Mouse (Mus musculus) heart, embryonic 12.5 days (tissue): ENCODE results near the gene Negr1. TPM values are rescaled to one million over a fixed set of nuclear protein-coding genes. Genes with fewer than 3 reads are reported as not detected.
"Not testable (repeated sequence)": the region's sequence is repeated elsewhere in the genome, so short reads cannot be mapped to it uniquely, and the experiment has no call there.

ENCODE experiments used
- ATAC-seq: fragments of 200-750 bp; cut with Nextera tagmentation; 2 replicates; pipeline ENCODE4 v1.8.0; 2017; ENCODE audit warnings: moderate TSS enrichment, moderate library complexity; ENCODE audit not compliant: insufficient number of reproducible peaks, low FRiP score
- H3K27ac ChIP-seq: fragments of 300-500 bp; sonication (generic); 2 replicates; pipeline ENCODE4 v1.5.1; 2016; ENCODE audit warnings: mild to moderate bottlenecking, moderate library complexity; ENCODE audit not compliant: poor library complexity, severe bottlenecking
- H3K27me3 ChIP-seq: fragments of 300-500 bp; sonication (generic); replicated peaks from 2 replicates; pipeline ENCODE4 v1.6.1; 2016; ENCODE audit warnings: mild to moderate bottlenecking, moderate library complexity
- H3K36me3 ChIP-seq: fragments of 300-500 bp; sonication (generic); 2 replicates; pipeline ENCODE4 v1.6.1; 2016; ENCODE audit warnings: mild to moderate bottlenecking, moderate library complexity
- H3K4me1 ChIP-seq: fragments of 300-500 bp; sonication (generic); replicated peaks from 2 replicates; pipeline ENCODE4 v1.6.1; 2016; ENCODE audit warnings: mild to moderate bottlenecking
- H3K4me2 ChIP-seq: fragments of 300-500 bp; sonication (generic); 2 replicates; pipeline ENCODE4 v1.6.1; 2016; ENCODE audit warnings: mild to moderate bottlenecking, moderate library complexity
- H3K4me3 ChIP-seq: fragments of 300-500 bp; sonication (generic); 2 replicates; pipeline ENCODE4 v1.5.1; 2016; ENCODE audit warnings: mild to moderate bottlenecking
- H3K9ac ChIP-seq: fragments of 300-500 bp; sonication (generic); 2 replicates; pipeline ENCODE4 v1.6.1; 2016; ENCODE audit warnings: mild to moderate bottlenecking, moderate library complexity
- H3K9me3 ChIP-seq: fragments of 300-500 bp; sonication (generic); replicated peaks from 2 replicates; pipeline ENCODE4 v1.6.1; 2016; ENCODE audit warnings: mild to moderate bottlenecking, moderate library complexity
- WGBS: fragments of 180-500 bp; shearing (Covaris S2); methylation state at CpG from one replicate; pipeline ENCODE4 v1.1.7; 2016; 5-methylcytosine and 5-hydroxymethylcytosine counted together
- polyA plus RNA-seq: library from polyadenylated mRNA; unstranded; fragments of >200 nt; fragmentation: Nextera tagmentation; extraction: Ambion mirVana; gene quantifications from 2 replicates; pipeline ENCODE4 v1.2.1, GENCODE M21; 2016

Gene Negr1
- polyA plus RNA-seq, 1 experiment from 2014 or later, result 2.2 TPM

GRCm38 (mm10) chr3:156999177-156999808, 437.7 kb downstream of the Negr1 start:
- Histone ChIP-seq H3K9me3 (no peaks in the 10 kb centered on the region), H3K36me3 (no peaks in the 10 kb centered on the region), H3K9ac (no peak overlapping the region), H3K4me1 (0 out of 2 replicates have a peak, but pooled peaks cover 6% of the 10 kb centered on the region), H3K4me3 (no peak overlapping the region), H3K4me2 (no peak overlapping the region), H3K27me3 (no peaks in the 10 kb centered on the region), H3K27ac (no peak overlapping the region)
- WGBS, result 63% methylated on average over 5 of the region's 5 CpGs
- ATAC-seq, result peak; percentile 51; the same call in 1 of the 2 replicates

DNA sequence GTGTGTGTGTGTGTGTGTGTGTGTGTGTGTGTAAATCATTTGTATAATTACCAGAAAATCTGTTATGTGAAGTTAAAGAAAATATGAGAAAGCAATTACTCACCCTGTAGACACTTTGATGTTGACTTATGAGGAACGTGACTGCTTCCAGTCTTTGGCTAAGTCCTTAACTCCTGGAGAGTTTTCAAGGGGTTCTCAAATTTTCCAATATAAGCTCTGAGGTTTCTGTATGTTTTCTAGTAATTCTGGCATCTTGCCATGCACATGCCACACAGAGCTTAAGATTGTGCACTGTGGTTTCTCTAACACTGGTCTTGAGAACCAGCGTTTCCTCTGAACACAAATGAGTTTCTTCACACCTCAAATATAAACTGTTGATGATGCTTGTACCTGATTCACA, 460.0 kb downstream of the Negr1 start:
- Histone ChIP-seq H3K27me3 (no peaks in the 10 kb centered on the region), H3K4me2 (no peak overlapping the region), H3K9me3 (no peaks in the 10 kb centered on the region), H3K36me3 (no peaks in the 10 kb centered on the region), H3K4me3 (no peak overlapping the region), H3K27ac (no peak overlapping the region), H3K9ac (no peak overlapping the region), H3K4me1 (no peaks in the 10 kb centered on the region)
- ATAC-seq, result no peak
- WGBS, result 62% methylated on average over 2 of the region's 2 CpGs

GRCm38 (mm10) chr3:157024580-157024979, 463.0 kb downstream of the Negr1 start:
- H3K27me3 ChIP-seq, result no peaks in the 10 kb centered on the region
- no peak overlapping the region for H3K4me3 ChIP-seq
- 80% methylated on average over 6 of the region's 6 CpGs for WGBS
- H3K4me1 ChIP-seq, result no peaks in the 10 kb centered on the region
- no peaks in the 10 kb centered on the region for H3K9me3 ChIP-seq
- no peak overlapping the region for H3K27ac ChIP-seq
- ATAC-seq, result no peak
- no peak overlapping the region for H3K4me2 ChIP-seq
- no peaks in the 10 kb centered on the region for H3K36me3 ChIP-seq
- H3K9ac ChIP-seq, result no peak overlapping the region

- Histone ChIP-seq H3K4me2 (no peak overlapping the region), H3K27me3 (no peaks in the 10 kb centered on the region), H3K27ac (no peak overlapping the region), H3K4me1 (no peaks in the 10 kb centered on the region), H3K9ac (no peak overlapping the region), H3K36me3 (no peaks in the 10 kb centered on the region), H3K9me3 (no peaks in the 10 kb centered on the region), H3K4me3 (no peak overlapping the region)
- no peak for ATAC-seq
- 49% methylated on average over 4 of the region's 4 CpGs for WGBS
Measured at GRCm38 (mm10) chr3:157031513-157032142, 470.0 kb downstream of the Negr1 start.

- no peaks in the 10 kb centered on the region for H3K36me3 ChIP-seq
- H3K27me3 ChIP-seq, result no peaks in the 10 kb centered on the region
- H3K27ac ChIP-seq, result no peak overlapping the region
- H3K9me3 ChIP-seq, result no peaks in the 10 kb centered on the region
- H3K4me3 ChIP-seq, result no peak overlapping the region
- no peak overlapping the region for H3K9ac ChIP-seq
- no peak overlapping the region for H3K4me2 ChIP-seq
- H3K4me1 ChIP-seq, result no peaks in the 10 kb centered on the region
- 70% methylated on average over 6 of the region's 6 CpGs for WGBS
- ATAC-seq, result no peak
Measured at GRCm38 (mm10) chr3:157036016-157036415, 474.4 kb downstream of the Negr1 start.

DNA sequence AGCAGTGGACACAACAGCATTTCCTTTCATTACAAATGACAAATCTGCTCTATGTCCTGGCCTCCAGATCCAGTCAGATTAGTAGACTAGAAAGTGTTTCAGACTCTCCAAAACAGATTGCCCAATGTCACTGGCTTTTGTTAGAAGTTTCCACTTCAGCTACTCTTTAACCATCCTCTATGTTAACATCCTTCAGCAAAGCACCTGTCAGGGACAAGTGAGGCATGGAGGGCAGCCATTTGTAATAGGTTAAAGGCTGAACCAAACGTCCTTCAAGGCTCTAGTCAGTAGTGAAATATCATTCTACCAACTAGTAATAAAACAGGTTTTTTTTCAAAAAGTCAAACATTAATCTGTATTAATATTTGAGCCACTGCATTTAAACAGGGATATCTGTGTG, 475.0 kb downstream of the Negr1 start:
- no peak overlapping the region for H3K4me2 ChIP-seq
- H3K9me3 ChIP-seq, result no peaks in the 10 kb centered on the region
- H3K27me3 ChIP-seq, result no peaks in the 10 kb centered on the region
- H3K27ac ChIP-seq, result no peak overlapping the region
- 84% methylated on average over 1 of the region's 1 CpGs for WGBS
- H3K4me3 ChIP-seq, result no peak overlapping the region
- no peaks in the 10 kb centered on the region for H3K36me3 ChIP-seq
- H3K9ac ChIP-seq, result no peak overlapping the region
- no peaks in the 10 kb centered on the region for H3K4me1 ChIP-seq
- ATAC-seq, result no peak

DNA sequence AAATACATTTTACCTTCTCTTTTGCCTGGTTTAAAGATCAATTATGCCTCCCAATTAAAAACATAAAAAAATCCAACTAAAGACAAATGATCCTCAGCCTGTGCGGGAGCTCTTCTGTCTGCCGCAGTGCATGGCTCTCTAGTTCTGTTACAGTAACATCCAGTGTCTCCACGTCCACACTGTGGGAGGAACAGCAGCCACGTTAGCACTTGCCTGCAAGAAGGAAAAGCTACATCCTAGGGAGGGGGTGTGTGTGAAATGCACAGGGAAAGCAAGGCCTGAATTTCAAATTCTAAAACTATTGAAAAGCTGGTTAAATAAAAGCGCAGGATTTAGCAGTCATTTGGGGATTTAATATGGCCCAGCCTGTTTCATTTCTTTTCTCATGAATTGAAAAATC, 479.0 kb downstream of the Negr1 start:
- ATAC-seq, result no peak
- no peak overlapping the region for H3K27ac ChIP-seq
- no peak overlapping the region for H3K9ac ChIP-seq
- no peaks in the 10 kb centered on the region for H3K36me3 ChIP-seq
- no peaks in the 10 kb centered on the region for H3K9me3 ChIP-seq
- no peak overlapping the region for H3K4me3 ChIP-seq
- no peaks in the 10 kb centered on the region for H3K27me3 ChIP-seq
- H3K4me1 ChIP-seq, result peaks cover 3% of the 10 kb centered on the region; the same call in 1 of the 2 replicates
- 63% methylated on average over 5 of the region's 5 CpGs for WGBS
- H3K4me2 ChIP-seq, result no peak overlapping the region

- no peaks in the 10 kb centered on the region for H3K9me3 ChIP-seq
- H3K4me2 ChIP-seq, result no peak overlapping the region
- 89% methylated on average over 2 of the region's 2 CpGs for WGBS
- no peak overlapping the region for H3K4me3 ChIP-seq
- no peaks in the 10 kb centered on the region for H3K36me3 ChIP-seq
- no peak for ATAC-seq
- H3K4me1 ChIP-seq, result peaks cover 3% of the 10 kb centered on the region; the same call in 1 of the 2 replicates
- H3K27ac ChIP-seq, result no peak overlapping the region
- H3K9ac ChIP-seq, result no peak overlapping the region
- no peaks in the 10 kb centered on the region for H3K27me3 ChIP-seq
Measured at GRCm38 (mm10) chr3:157044565-157044964, 483.0 kb downstream of the Negr1 start.

GRCm38 (mm10) chr3:157064438-157064837, 502.8 kb downstream of the Negr1 start:
- H3K9me3 ChIP-seq, H3K4me2 ChIP-seq, H3K4me3 ChIP-seq, H3K27me3 ChIP-seq, H3K27ac ChIP-seq, H3K36me3 ChIP-seq, H3K9ac ChIP-seq, ATAC-seq, H3K4me1 ChIP-seq: not testable (repeated sequence)
- 58% methylated on average over 2 of the region's 2 CpGs for WGBS

DNA sequence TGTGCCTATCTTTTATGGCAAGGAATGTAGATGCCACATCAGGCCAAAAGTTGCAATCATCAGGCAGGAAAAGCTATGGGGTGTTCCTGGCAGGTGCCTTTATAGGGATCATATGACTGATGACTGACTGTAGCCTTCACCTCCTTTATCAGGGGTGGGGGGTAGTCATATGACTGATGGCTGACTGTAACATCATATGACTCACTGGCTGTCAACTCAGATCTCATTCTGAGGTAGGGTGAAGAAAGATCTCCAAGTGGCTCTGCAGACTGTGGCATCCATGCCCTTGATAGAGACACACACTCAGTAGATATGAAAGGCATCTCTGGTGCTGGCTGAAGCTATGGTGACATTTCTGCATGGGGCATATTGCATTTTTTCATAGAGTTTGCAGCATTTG, 504.7 kb downstream of the Negr1 start:
- Histone ChIP-seq H3K9me3 (no peaks in the 10 kb centered on the region), H3K36me3 (no peaks in the 10 kb centered on the region), H3K27me3 (no peaks in the 10 kb centered on the region), H3K4me1 (peaks cover 9% of the 10 kb centered on the region; the same call in 1 of the 2 replicates), H3K9ac (no peak overlapping the region), H3K27ac (no peak overlapping the region), H3K4me3 (no peak overlapping the region), H3K4me2 (no peak overlapping the region)
- 0 out of 2 replicates have a peak, but pooled peaks have one; percentile 48 for ATAC-seq

DNA sequence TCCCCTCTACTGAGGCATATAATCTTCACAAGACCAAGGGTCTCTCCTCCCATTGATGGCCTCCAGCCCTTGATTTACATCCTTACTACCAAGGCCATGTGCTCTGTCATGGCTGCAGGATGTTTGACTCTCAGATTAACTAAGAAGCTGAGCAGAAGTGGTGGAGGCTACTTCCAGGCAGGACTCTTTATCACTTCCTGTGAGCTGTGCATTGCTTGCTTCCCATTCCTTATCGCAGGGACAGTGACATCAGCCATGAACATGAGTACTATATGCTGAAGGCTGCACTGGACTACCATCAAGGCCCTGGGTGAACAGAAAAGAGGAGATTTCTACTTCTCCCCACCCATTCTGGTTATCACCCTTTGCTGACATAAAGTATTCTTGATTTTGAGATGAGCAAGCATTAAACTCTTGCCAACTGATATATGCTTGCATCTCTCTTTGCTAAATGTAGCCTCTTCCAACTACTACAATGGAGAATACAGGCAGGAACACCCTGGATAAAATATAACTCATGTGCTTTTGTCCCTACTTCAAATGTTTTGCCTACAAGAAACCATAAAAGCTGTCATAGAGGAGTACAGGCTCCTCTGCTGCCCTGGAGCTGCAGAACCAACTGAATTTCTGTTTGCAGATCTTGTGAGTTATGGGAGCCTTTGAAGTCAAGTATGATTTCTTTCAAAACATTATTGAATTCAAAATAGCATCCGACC, 517.8 kb downstream of the Negr1 start:
- Histone ChIP-seq H3K9me3 (no peaks in the 10 kb centered on the region), H3K4me3 (no peak overlapping the region), H3K27ac (peak overlapping the region; percentile 79), H3K4me2 (no peak overlapping the region), H3K27me3 (no peaks in the 10 kb centered on the region), H3K36me3 (no peaks in the 10 kb centered on the region), H3K9ac (no peak overlapping the region), H3K4me1 (peaks cover 13% of the 10 kb centered on the region)
- WGBS, result 56% methylated on average over 2 of the region's 2 CpGs
- ATAC-seq, result peak; percentile 70
